In genomic region chr14:78896252-78896651, GRCm38 (mm10) we compare ENCODE assay signal across 11 mouse cellular contexts. TPM values are rescaled to one million over a fixed set of nuclear protein-coding genes. Genes with fewer than 3 reads are reported as not detected.
DNase-seq lines count a peak whose midpoint lies in the region; ATAC-seq and TF ChIP-seq lines count a peak whose summit lies in the region.
"Had no signal": no experiment of that assay in that cellular context is flagged by ENCODE, and none has a peak within 500 bp of the region (broad histone marks: within the 10 kb centered on the region; RNA-seq: fewer than 3 reads in every experiment).

No protein-coding gene starts in this region.

- H3K9me3 ChIP-seq in heart, embryonic 11.5 days (replicated peaks; ENCODE audit: control insufficient read depth, low read length), result no peaks in the 10 kb centered on the region
- no peaks in the 10 kb centered on the region for H3K9me3 ChIP-seq in liver, embryonic 12.5 days (replicated peaks)
- no peaks in the 10 kb centered on the region for H3K9me3 ChIP-seq in midbrain, embryonic 13.5 days
- H3K9me3 ChIP-seq: forebrain, embryonic 15.5 days; megakaryocyte, embryonic 14.5 days had no signal

- H3K36me3 ChIP-seq in heart, embryonic 11.5 days (ENCODE audit: control insufficient read depth, insufficient read depth, low read length), result no peaks in the 10 kb centered on the region
- no peaks in the 10 kb centered on the region for H3K36me3 ChIP-seq in liver, embryonic 12.5 days
- H3K36me3 ChIP-seq in midbrain, embryonic 13.5 days, result no peaks in the 10 kb centered on the region
- H3K36me3 ChIP-seq: forebrain, embryonic 15.5 days had no signal

- H3K4me2 ChIP-seq in heart, embryonic 11.5 days, result no peak overlapping the region
- no peak overlapping the region for H3K4me2 ChIP-seq in liver, embryonic 12.5 days
- H3K4me2 ChIP-seq in midbrain, embryonic 13.5 days (replicated peaks), result no peak overlapping the region
- H3K4me2 ChIP-seq: forebrain, embryonic 15.5 days had no signal

- no peak overlapping the region for H3K27ac ChIP-seq in heart, embryonic 11.5 days (ENCODE audit: low read depth, low read length)
- H3K27ac ChIP-seq in liver, embryonic 12.5 days, result no peak overlapping the region
- no peak overlapping the region for H3K27ac ChIP-seq in midbrain, embryonic 13.5 days
- H3K27ac ChIP-seq: forebrain, embryonic 15.5 days had no signal

- TF ChIP-seq CTCF in lung, adult 2 months (IDR thresholded peaks at IDR 0.05; ENCODE audit: insufficient read depth, low read length), result no peak

- no peak for ATAC-seq in heart, embryonic 11.5 days (replicated peaks; ENCODE audit: insufficient number of reproducible peaks, low FRiP score, low TSS enrichment)
- no peak for ATAC-seq in liver, embryonic 12.5 days
- ATAC-seq in midbrain, embryonic 13.5 days, result no peak
- ATAC-seq: forebrain, embryonic 15.5 days; hindbrain, embryonic 16.5 days had no signal

- peak; percentile 62 to 71 for DNase-seq in heart, adult 18-20 months
- DNase-seq in brain, adult 2 months (ENCODE audit: low read depth, low spot score), result peak; percentile 85
- peak; percentile 59 to 60 for DNase-seq in cerebellum, postnatal 36 days
- peak; percentile 11 for DNase-seq in lung, adult 2 months
- DNase-seq in ovary, adult 18-20 months (ENCODE audit: low spot score), result no peak

- no peaks in the 10 kb centered on the region for H3K27me3 ChIP-seq in heart, embryonic 11.5 days (ENCODE audit: control insufficient read depth, insufficient read depth, low read length)
- no peaks in the 10 kb centered on the region for H3K27me3 ChIP-seq in liver, embryonic 12.5 days (replicated peaks)
- no peaks in the 10 kb centered on the region for H3K27me3 ChIP-seq in midbrain, embryonic 13.5 days
- H3K27me3 ChIP-seq: forebrain, embryonic 15.5 days; megakaryocyte, embryonic 14.5 days had no signal

- H3K4me3 ChIP-seq in heart, embryonic 11.5 days (ENCODE audit: low read depth, low read length), result no peak overlapping the region
- no peak overlapping the region for H3K4me3 ChIP-seq in lung, adult 2 months (replicated peaks; ENCODE audit: extremely low read depth, low read depth, low read length)
- H3K4me3 ChIP-seq in liver, embryonic 12.5 days, result no peak overlapping the region
- H3K4me3 ChIP-seq in midbrain, embryonic 13.5 days (replicated peaks), result no peak overlapping the region
- H3K4me3 ChIP-seq: forebrain, embryonic 15.5 days; megakaryocyte, embryonic 14.5 days had no signal

- H3K4me1 ChIP-seq in heart, embryonic 11.5 days (ENCODE audit: control insufficient read depth, insufficient read depth, low read length), result peaks cover 10% of the 10 kb centered on the region
- peaks cover 2% of the 10 kb centered on the region; the same call in 1 of the 2 replicates for H3K4me1 ChIP-seq in lung, adult 2 months (ENCODE audit: control insufficient read depth, insufficient read depth, low read length)
- no peaks in the 10 kb centered on the region for H3K4me1 ChIP-seq in liver, embryonic 12.5 days
- no peaks in the 10 kb centered on the region for H3K4me1 ChIP-seq in midbrain, embryonic 13.5 days (replicated peaks)

- WGBS in heart, embryonic 11.5 days (ENCODE audit: insufficient replicate concordance), result 81% methylated on average over 5 of the region's 5 CpGs
- 72% methylated on average over 5 of the region's 5 CpGs for WGBS in lung, adult 2 months
- WGBS in liver, embryonic 12.5 days (ENCODE audit: insufficient replicate concordance), result 68% methylated on average over 5 of the region's 5 CpGs
- 89% methylated on average over 5 of the region's 5 CpGs for WGBS in midbrain, embryonic 13.5 days

- TF ChIP-seq POLR2A in lung, adult 2 months (IDR thresholded peaks at IDR 0.05; ENCODE audit: borderline replicate concordance, extremely low read depth, low read depth, low read length), result no peak

- no peak overlapping the region for H3K9ac ChIP-seq in heart, embryonic 11.5 days (ENCODE audit: low read depth, low read length)
- no peak overlapping the region for H3K9ac ChIP-seq in liver, embryonic 12.5 days
- no peak overlapping the region for H3K9ac ChIP-seq in midbrain, embryonic 13.5 days (replicated peaks)
- H3K9ac ChIP-seq: forebrain, embryonic 15.5 days had no signal

RNA-seq across cellular contexts. Expression of gene Vwa8, which starts 47.4 kb away (rescaled TPM):
- 100 to 1,000 TPM; 177 to 181 TPM for total RNA-seq in heart, adult 18-20 months (2021)
- 14.5 and 18.5 TPM in 2 replicates for polyA plus RNA-seq in heart, embryonic 11.5 days (2014; fragmentation: Nextera tagmentation; extraction: Ambion mirVana)
- polyA plus RNA-seq in lung, adult 2 months (2012; rRNA removed), result 11.0 and 16.3 TPM in 2 replicates
- 7.6 and 8.5 TPM in 2 replicates for polyA plus RNA-seq in liver, embryonic 12.5 days (2016; fragmentation: Nextera tagmentation; extraction: Ambion mirVana)
- 5.0 and 5.7 TPM in 2 replicates for polyA plus RNA-seq in midbrain, embryonic 13.5 days (2015; fragmentation: Nextera tagmentation; extraction: Ambion mirVana)
